Mouse (Mus musculus) gastrocnemius, adult 2 months (tissue): ENCODE results near the gene Olfr1425. TPM values are rescaled to one million over a fixed set of nuclear protein-coding genes. Genes with fewer than 3 reads are reported as not detected.
"Not testable (repeated sequence)": the region's sequence is repeated elsewhere in the genome, so short reads cannot be mapped to it uniquely, and the experiment has no call there.

Experiments used
- DNase-seq: peaks from one replicate; pipeline ENCODE4 v3.0.0; 2022
- H3K27ac ChIP-seq: fragments of 200-600 bp; 2 replicates; pipeline ENCODE4 v1.8.1; 2022; ENCODE audit warnings: mild to moderate bottlenecking
- H3K4me3 ChIP-seq: fragments of 200-600 bp; 2 replicates; pipeline ENCODE4 v1.8.1; 2022; ENCODE audit warnings: mild to moderate bottlenecking, moderate library complexity
- CTCF ChIP-seq: fragments of 200-600 bp; IDR thresholded peaks from 2 replicates; pipeline ENCODE4 v1.8.1; 2022; ENCODE audit warnings: antibody characterized with exemption, mild to moderate bottlenecking, moderate library complexity
- intact Hi-C: fragments of 180-260 bp; cut with DNase I; formaldehyde crosslinking; loops from one replicate; pipeline ENCODE4 v1.15.1; 2025
- long read RNA-seq, 2 experiments: library from polyadenylated mRNA; stranded (forward); transcript quantifications; one replicate each; pipeline ENCODE4 v2.0.0; 2021
- total RNA-seq, 2 experiments: library from RNA; stranded (reverse); gene quantifications; 2 replicates each; pipeline ENCODE4 v1.2.3; 2021

Gene Olfr1425
- not detected for total RNA-seq
- long read RNA-seq, experiment 1: 0 reads
- long read RNA-seq, experiment 2: 0 reads

DNA sequence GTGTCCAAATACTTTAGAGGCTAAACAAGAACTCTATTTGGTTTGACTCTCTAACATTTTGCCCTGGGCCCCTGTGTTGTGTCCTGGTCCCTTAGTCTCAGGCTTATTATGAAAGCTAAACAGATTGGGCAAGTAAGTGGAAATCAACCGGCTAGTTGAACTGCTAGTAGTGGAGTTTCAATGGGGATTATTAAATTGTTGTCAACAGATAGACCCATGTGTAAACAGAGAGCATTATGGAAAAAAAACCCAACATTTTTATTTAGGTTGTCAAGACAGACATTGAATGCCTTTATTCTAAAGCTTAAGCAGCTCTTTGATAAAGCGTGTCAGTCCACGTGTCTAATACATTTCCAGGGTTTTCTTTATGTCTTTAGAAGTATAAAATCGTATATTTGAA is at the start of gene Olfr1425:
Olfr1425 (minus strand) TSS at position 101 of the 400 bp plus-strand sequence.
- H3K4me3 ChIP-seq, DNase-seq, H3K27ac ChIP-seq, intact Hi-C loops: not testable (repeated sequence)

DNA sequence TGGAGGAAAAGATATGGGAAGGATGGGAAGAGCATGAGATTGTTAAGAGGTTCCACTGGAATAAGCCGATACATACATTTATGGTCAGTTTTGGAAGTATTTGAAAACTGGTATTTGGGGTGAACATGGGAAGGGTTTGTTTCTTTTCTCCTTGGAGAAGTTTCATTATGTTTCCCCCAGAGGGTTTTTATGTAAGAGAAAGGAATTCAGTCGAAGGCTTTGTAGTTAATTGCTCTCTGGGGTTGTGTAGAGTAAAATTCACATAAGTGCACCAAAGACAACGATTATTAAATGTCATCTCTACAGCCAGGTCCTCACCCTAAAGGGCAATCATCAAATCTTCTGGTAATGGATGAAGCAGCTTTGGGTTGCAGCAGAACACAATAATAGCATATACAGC is 45.6 kb upstream of the Olfr1425 start, which contains the start of gene Olfr76:
Olfr76 (minus strand) TSS at position 101 of the 400 bp plus-strand sequence.
- no peak within 1 kb of the TSS for H3K27ac ChIP-seq
- TF ChIP-seq CTCF: no peak
- H3K4me3 ChIP-seq: no peak within 1 kb of the TSS
- no peak for DNase-seq
- intact Hi-C loops: no loop called here

DNA sequence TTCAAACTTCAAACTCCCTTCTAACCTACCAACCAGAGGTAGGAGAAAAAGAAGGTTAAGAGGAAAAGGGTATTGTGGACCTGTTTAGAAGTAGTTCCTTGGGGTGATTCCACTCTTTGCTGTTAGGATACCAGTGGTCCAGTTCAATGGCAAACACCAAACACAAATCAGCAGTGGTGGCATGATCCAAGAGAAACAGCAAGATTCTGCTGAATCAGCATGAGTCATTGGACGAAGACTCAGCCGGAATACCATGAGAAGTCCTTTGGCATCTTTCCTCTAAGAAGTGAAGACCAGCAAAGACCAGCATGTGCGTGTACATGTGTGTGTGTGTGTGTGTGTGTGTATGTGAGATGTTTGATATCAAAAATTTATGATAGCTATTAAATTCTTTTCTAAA is 38.9 kb upstream of the Olfr1425 start:
- H3K4me3 ChIP-seq: no peak overlapping the region
- no peak for DNase-seq
- intact Hi-C loops: no loop called here
- no peak for TF ChIP-seq CTCF
- H3K27ac ChIP-seq: no peak overlapping the region

GRCm38 (mm10) chr19:12115797-12116196 is 38.3 kb upstream of the Olfr1425 start, which contains the start of gene Olfr1428:
TSS of gene Olfr1428 (minus strand) at chr19:12115897.
- no peak for DNase-seq
- no peak for TF ChIP-seq CTCF
- H3K27ac ChIP-seq: no peak within 1 kb of the TSS
- H3K4me3 ChIP-seq: no peak within 1 kb of the TSS
- intact Hi-C loops: no loop called here

GRCm38 (mm10) chr19:12113807-12114206 is 36.3 kb upstream of the Olfr1425 start:
- no peak for TF ChIP-seq CTCF
- intact Hi-C loops: no loop called here
- Histone ChIP-seq H3K4me3 (no peak overlapping the region), H3K27ac (no peak overlapping the region)
- DNase-seq: no peak

DNA sequence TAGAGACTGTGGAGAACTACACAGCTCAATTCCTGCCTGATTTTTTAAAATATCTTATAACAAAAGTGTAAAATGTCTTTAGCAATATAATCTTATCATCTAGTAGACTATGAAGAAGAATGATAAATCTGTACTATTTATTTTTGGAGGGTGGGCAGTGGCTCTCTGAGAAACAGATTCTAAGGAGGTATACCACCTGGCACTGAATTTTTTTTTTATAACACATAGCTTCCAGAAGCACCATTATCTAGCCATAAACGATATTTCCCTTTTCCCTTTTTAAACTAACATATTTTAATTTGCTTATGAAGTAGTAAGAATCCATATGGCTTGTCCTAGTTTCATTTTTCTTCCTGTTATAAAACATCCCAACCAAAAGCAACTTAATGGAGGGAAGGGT is 27.0 kb upstream of the Olfr1425 start:
- TF ChIP-seq CTCF: no peak
- no peak overlapping the region for H3K4me3 ChIP-seq
- intact Hi-C loops: no loop called here
- no peak for DNase-seq
- no peak overlapping the region for H3K27ac ChIP-seq

GRCm38 (mm10) chr19:12103234-12103633 is 25.7 kb upstream of the Olfr1425 start, which contains the start of gene Olfr1427:
TSS of gene Olfr1427 (minus strand) at chr19:12103334.
- Histone ChIP-seq H3K4me3 (no peak within 1 kb of the TSS), H3K27ac (no peak within 1 kb of the TSS)
- intact Hi-C loops: no loop called here
- TF ChIP-seq CTCF: no peak
- no peak for DNase-seq

DNA sequence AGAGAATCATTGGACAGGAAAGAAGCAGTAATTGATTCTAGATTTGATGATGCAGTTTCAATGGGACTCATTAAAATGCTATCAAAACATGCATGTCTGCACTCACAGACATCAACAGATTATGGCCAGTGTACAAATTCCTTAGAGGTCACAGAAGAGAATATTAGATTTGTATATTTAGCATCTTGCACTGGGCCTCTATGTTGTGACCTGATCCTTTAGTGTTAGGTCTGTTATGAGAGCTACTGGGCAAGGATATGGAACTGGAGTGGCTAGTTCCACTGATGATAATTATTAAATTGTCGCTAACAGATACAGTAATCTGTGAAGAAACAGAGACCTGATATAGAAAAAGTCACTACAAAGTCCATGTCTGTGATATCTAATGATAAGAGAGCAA is 14.4 kb upstream of the Olfr1425 start, which contains the start of gene Olfr1426:
Olfr1426 (minus strand) TSS at position 101 of the 400 bp plus-strand sequence.
- no peak within 1 kb of the TSS for H3K27ac ChIP-seq
- no peak for DNase-seq
- no peak for TF ChIP-seq CTCF
- intact Hi-C loops: no loop called here
- H3K4me3 ChIP-seq: no peak within 1 kb of the TSS

- intact Hi-C loops, DNase-seq, H3K4me3 ChIP-seq, H3K27ac ChIP-seq: not testable (repeated sequence)
Measured at GRCm38 (mm10) chr19:12069546-12069945, 8.0 kb downstream of the Olfr1425 start.

DNA sequence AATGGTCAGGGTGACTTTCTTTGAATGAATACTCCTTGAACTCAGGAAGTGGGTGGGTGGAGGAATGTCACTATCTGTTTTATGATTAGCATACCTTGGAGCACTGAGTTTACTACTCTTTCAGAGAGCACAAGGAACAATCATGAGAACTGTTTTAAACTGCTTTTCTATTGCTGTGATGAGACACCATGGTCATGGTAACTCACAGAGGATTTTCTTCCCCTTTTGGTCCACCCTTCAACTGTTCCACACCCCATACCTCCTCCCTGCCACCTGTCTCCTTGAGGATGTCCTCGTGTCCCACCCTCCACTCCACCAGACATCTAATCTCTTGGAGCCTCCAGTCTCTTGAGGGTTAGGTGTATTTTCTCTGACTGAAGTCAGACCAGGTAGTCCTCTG is 9.7 kb downstream of the Olfr1425 start:
- not testable (repeated sequence) for H3K4me3 ChIP-seq

DNA sequence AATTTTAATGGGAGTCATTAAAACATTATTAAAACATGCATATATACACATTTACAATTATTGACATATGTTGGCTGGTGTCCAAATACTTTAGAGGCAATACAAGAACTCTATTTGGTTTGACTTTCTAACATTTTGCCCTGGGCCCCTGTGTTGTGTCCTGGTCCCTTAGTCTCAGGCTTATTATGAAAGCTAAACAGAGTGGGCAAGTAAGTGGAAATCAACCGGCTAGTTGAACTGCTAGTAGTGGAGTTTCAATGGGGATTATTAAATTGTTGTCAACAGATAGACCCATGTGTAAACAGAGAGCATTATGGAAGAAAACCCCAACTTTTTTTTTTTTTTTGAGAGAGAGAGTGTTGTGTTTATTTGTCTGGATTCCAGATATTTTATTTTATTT is 14.9 kb downstream of the Olfr1425 start, which contains the start of gene Olfr1424:
Olfr1424 (minus strand) TSS at position 101 of the 400 bp plus-strand sequence.
- DNase-seq, intact Hi-C loops: not testable (repeated sequence)

More for the DNA sequence above, 9.7 kb downstream of the Olfr1425 start:
- intact Hi-C loops, H3K27ac ChIP-seq, DNase-seq: not testable (repeated sequence)

GRCm38 (mm10) chr19:12043163-12043562 is 34.4 kb downstream of the Olfr1425 start:
- DNase-seq: no peak
- intact Hi-C loops: no loop called here
- no peak overlapping the region for H3K27ac ChIP-seq
- H3K4me3 ChIP-seq: no peak overlapping the region
- TF ChIP-seq CTCF: no peak

More for the DNA sequence above, 14.9 kb downstream of the Olfr1425 start, which contains the start of gene Olfr1424:
- H3K4me3 ChIP-seq, H3K27ac ChIP-seq: not testable (repeated sequence)

DNA sequence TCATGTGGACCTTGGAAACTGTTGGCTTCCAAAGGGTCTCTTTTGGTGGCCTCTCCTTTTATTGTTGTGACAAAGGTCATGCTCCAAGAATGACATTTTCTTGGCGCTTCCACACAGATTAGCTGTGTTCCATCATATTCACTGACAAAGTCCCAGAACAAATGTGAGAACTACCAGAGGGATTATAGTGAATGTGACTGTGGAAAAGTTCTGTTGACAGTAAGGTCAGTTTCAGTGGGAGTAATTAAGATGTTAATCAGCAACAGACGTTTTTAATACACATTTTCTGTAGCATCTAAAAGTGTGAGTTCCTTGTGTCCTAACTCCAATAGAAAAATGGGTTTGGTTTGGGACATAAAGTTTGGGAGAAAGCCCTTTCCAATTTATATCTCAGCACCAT is 36.3 kb downstream of the Olfr1425 start, which contains the start of gene Olfr1423:
Olfr1423 (minus strand) TSS at position 101 of the 400 bp plus-strand sequence.
- DNase-seq: no peak

GRCm38 (mm10) chr19:12037727-12038126 is 39.8 kb downstream of the Olfr1425 start:
- no peak for TF ChIP-seq CTCF
- DNase-seq: no peak
- H3K27ac ChIP-seq: no peak overlapping the region
- intact Hi-C loops: no loop called here
- H3K4me3 ChIP-seq: no peak overlapping the region

More for the DNA sequence above, 36.3 kb downstream of the Olfr1425 start, which contains the start of gene Olfr1423:
- Histone ChIP-seq H3K4me3 (no peak within 1 kb of the TSS), H3K27ac (no peak within 1 kb of the TSS)
- TF ChIP-seq CTCF: no peak
- intact Hi-C loops: no loop called here
